Mouse (Mus musculus) urinary bladder, postnatal 25 days (tissue): Measurements from ENCODE around the gene Lsg1.

Experiments
- DNase-seq: peaks from one replicate; pipeline ENCODE4 v3.0.0; 2022; ENCODE audit warnings: low spot score

Gene Lsg1

DNA sequence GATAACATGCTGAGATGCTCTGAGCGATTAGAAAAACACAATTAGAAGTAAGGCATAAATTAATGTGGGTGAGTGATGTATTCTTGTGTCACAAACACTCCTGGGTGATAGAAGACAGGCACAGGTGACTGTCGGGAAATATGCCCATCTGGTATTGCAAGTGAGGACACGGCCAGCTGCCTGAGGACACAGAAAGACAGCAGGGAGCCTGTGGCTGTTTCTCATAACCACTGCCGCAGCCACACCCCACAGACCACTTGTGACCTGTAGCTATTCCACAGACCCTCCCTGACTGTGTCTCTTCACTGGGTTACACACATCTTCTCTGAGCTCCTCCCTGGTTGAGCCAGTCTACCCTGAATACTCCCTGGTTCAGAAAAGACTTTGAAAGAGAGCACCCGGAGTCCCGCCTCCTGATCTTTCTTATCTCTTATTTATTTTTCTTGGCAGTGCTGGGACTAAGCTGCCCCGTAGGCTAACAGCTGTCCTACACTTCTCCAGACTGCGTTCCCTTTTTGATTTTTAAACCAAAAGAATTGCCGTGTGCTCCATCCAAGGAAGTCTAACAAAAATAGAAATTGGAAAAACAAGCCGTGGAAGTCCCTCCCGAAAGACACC lies 69.6 kb downstream of the Lsg1 start:
- DNase-seq, result no peak

DNA sequence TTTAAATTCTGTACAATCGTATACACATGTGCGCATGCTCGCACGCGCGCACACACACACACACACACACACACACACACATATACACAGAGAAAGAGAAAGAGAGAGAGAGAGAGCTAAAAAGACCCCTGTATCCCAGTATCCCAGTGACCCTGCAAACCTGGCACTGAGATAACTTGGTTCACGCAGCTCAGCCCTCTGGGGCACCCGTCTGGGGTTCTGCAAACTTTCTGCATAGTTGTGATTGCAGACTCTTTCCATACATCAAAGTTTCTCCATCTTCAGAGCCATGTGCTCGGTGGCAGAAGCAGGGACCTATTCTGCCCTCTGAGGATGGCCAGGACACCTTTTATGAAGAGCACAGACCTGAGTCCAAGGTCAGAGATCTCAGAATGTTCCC lies 70.4 kb downstream of the Lsg1 start:
- no peak for DNase-seq

DNA sequence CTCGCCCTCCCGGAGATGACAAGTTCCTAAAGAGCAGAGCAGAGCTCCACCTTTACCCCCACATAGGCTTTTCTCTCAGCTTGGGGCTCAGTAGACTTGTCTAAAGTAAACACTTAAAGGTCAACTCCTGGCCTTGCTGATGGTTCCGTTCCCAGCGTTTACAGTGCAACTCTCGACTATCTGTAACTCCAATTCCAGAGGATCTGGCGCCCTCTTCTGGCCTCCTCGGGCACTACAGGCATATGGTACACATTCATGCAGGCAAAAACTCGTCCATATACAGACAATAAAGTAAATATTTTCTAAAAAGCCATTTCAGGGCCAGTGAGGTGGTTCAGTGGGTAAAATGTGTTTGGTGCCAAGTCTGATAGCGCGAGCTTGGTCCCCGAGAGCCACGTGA lies 72.0 kb downstream of the Lsg1 start:
- DNase-seq, result no peak

DNA sequence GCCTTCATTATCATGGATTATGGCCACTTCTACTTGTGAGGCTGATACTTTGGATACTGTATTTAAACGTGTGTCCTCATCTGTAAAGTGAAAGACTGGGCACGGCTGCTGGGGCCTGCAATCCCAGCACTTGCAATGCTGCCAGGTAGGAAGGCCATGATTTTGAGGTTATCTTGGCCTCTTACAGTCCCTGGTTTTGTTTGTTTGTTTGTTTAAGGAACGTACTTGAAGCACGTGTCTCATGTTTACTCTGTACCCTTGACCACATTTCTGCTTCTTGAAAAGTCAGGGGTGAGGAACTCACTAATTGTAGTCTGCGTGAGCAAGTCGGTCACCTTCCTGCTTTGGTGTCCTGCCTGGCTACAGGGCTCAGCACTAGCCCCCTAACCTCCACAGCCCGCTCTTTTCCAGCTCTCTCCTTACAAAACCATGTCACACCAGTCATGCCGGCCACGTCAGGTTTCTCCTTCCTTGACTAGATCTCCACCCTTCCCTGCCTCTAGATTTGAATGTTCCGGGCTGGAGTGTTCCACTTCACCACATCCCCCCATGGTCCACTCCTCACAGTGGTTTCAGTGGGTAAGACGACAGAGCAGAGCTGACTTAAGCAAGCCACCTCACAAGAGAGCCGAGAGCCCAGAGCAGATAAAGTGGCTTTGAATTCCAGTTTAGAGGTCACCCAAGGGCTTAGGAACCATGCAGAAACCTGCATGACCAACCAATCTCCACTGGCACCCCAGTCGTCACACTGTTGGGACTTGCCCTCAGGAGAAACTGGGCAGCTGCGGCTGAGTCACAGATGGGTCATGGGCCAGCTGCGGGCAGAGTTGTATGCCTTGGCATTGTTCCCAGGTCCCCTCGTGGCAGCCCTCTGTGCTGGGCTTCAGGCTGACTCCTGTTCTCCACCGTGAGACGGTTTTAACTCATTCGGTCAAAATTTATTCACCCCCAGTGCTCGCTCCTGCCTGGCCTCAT lies 74.1 kb downstream of the Lsg1 start:
- DNase-seq, result peak; percentile 65

DNA sequence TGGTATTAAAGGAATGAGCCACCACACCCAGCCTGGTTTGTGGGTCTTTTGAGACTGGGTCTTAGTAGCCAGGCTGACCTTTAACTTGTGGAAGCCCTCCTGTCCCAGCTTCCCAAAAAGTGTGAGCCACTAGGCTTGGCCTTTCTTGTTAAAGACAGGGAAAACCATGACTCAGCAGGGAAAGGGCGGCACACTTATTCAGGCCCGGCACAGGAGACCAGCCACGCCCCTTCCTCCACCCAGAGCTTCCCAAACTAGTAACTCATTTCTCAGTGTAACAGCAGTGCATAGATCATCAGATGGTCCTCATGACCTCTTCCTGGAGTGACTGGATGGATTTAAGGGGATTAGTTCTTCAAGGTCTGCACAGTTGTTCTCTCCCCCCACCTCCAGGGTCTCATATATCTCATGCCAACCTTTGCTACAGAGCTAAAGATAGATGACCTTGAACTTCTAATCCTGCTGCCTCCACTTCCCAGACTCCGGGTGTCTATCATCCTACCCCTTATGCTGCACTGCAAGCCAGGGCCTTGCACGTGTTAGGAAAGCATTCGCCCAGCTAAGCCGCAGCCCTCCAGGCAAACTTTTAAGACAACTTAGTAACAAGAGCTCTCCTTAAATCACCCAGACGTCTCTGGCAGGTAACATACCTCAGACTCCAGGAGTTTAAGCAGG lies 74.9 kb downstream of the Lsg1 start:
- DNase-seq, result no peak

DNA sequence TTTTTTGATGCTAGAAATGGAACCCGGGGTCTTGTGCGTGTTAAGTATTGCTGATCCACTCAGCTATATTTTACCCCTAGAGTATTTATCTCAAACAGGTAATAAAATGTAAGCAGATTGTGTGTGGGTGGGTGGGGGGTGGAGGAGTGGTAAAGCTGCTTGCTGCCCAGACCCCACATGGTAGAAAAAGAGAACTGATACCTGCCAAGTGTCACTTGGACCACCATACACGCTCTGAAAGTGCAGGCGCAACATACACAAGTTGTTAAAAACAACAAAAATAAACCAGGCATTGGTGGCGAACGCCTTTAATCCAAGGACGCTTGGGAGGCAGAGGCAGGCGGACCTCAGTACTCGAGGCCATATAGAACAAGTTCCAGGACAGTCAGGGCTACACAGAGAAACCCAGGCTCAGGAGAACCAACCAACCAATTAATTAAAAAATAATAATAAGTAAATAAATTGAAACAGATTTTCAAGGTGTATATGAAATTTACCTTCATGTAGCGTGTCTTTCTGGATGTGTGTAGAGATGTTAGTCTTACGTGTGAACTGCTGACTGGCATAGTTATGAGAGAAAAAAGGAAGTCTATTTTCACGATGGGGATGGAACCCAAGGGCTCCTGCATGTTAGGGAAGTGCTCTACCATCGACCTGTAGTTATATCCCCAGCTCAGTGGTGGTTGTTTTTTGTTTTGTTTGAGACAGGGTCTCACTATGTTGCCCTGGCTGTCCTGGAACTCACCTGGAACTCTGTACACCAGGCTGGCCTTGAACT lies 75.6 kb downstream of the Lsg1 start:
- no peak for DNase-seq

DNA sequence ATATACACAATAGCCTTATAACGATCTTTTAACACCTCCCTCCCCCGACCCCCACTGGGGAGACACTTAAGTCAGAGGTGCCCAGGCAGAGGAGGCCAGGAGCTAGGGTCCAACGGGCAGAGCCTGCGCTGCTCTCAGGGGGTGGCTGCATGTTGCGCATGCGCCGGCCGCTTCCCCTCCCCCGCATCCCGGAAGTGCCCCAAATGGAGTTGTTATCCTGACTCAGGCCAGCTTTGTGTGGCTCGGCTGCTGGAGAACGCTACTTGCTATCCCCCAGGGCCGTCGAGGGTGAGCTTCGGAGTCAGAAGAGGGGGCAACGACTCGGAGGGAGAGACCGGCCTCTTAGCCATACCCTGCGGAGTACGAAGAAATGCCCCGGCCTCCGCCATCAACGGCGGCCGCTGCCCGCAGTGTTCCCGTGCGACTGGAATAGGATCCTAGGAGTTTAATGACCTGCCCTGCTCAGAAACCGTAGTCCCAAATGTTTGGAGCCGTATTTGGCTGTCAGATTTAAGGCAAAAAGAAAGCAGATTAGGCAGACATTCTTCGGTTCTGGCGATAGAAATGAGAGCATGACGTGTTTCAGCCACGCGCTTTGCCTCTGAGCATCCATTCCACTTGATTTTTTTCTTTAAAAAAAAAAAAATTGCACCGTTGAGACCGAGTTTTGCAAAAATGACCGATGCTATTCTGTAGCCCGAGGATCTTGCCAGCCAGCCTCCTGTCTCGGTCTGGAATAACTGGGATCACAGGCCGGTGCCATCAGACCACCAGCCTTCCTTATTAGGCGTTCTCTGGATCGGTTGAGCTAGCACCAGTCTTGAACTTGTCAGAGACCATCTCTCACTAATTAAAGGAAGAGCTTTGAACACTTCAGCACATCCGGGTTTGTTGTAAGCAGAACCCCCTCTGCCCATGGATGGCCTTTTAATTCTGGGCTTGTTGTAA lies 76.6 kb downstream of the Lsg1 start:
- peak; percentile 82 for DNase-seq
